Mouse (Mus musculus) lung, adult 2 months (tissue): ENCODE results near the gene Med19.

Experiments used
- CTCF ChIP-seq: fragments of 200-500 bp; IDR thresholded peaks from 2 replicates; pipeline ENCODE4 v1.5.1; 2011; ENCODE audit warnings: mild to moderate bottlenecking, low read length, control low read depth; ENCODE audit not compliant: insufficient read depth
- POLR2A ChIP-seq: fragments of 200-500 bp; IDR thresholded peaks from 2 replicates; pipeline ENCODE4 v1.6.1; 2011; ENCODE audit warnings: low read depth, mild to moderate bottlenecking, control low read depth, low read length, borderline replicate concordance; ENCODE audit errors: extremely low read depth

GRCm38 (mm10) chr2:84711898-84712297 is 33.7 kb downstream of the Med19 start:
- TF ChIP-seq POLR2A (no peak), CTCF (no peak)
